Mouse (Mus musculus): ENCODE results near the gene Slc12a7.

The Slc12a7 gene

GRCm38 (mm10) chr13:73759596-73759995 is 26.7 kb downstream of the Slc12a7 start:
- in situ Hi-C loops (cut with MboI, MseI), result loop anchor here (10.0 kb wide), 1 partner anchor 755 kb away; no protein-coding TSS in a partner anchor

GRCm38 (mm10) chr13:73760126-73760525 is 27.2 kb downstream of the Slc12a7 start:
- in situ Hi-C loops (cut with MboI, MseI), result no loop called here

- in situ Hi-C loops (cut with MboI, MseI), result no loop called here
These were observed 30.0 kb downstream of the Slc12a7 start for GRCm38 (mm10) chr13:73762938-73763337.

GRCm38 (mm10) chr13:73763439-73764255 is 30.8 kb downstream of the Slc12a7 start:
- in situ Hi-C loops (cut with MboI, MseI), result no loop called here

GRCm38 (mm10) chr13:73764256-73764775 is 31.4 kb downstream of the Slc12a7 start:
- in situ Hi-C loops (cut with MboI, MseI), result no loop called here

GRCm38 (mm10) chr13:73765393-73765792 is 32.5 kb downstream of the Slc12a7 start:
- in situ Hi-C loops (cut with MboI, MseI), result no loop called here

GRCm38 (mm10) chr13:73767224-73767623 is 34.3 kb downstream of the Slc12a7 start:
- in situ Hi-C loops (cut with MboI, MseI), result no loop called here

- in situ Hi-C loops (cut with MboI, MseI), result no loop called here
These were observed 34.9 kb downstream of the Slc12a7 start for GRCm38 (mm10) chr13:73767754-73768153.

- in situ Hi-C loops (cut with MboI, MseI), result no loop called here
These were observed 35.4 kb downstream of the Slc12a7 start for GRCm38 (mm10) chr13:73768311-73768710.

GRCm38 (mm10) chr13:73769916-73770682 is 37.2 kb downstream of the Slc12a7 start:
- in situ Hi-C loops (cut with MboI, MseI), result no loop called here

GRCm38 (mm10) chr13:73771131-73771530 is 38.2 kb downstream of the Slc12a7 start:
- in situ Hi-C loops (cut with MboI, MseI), result no loop called here

GRCm38 (mm10) chr13:73772655-73773054 is 39.8 kb downstream of the Slc12a7 start:
- in situ Hi-C loops (cut with MboI, MseI), result no loop called here

GRCm38 (mm10) chr13:73773519-73774205 is 40.8 kb downstream of the Slc12a7 start:
- in situ Hi-C loops (cut with MboI, MseI), result no loop called here

- in situ Hi-C loops (cut with MboI, MseI), result no loop called here
These were observed 42.9 kb downstream of the Slc12a7 start for GRCm38 (mm10) chr13:73775786-73776185.

GRCm38 (mm10) chr13:73777578-73777977 is 44.7 kb downstream of the Slc12a7 start:
- in situ Hi-C loops (cut with MboI, MseI), result no loop called here

GRCm38 (mm10) chr13:73782486-73782885 is 49.6 kb downstream of the Slc12a7 start:
- in situ Hi-C loops (cut with MboI, MseI), result no loop called here

GRCm38 (mm10) chr13:73792176-73792575 is 59.3 kb downstream of the Slc12a7 start:
- in situ Hi-C loops (cut with MboI, MseI), result no loop called here

- in situ Hi-C loops (cut with MboI, MseI), result no loop called here
These were observed 60.3 kb downstream of the Slc12a7 start for GRCm38 (mm10) chr13:73793171-73793570.

GRCm38 (mm10) chr13:73799110-73799509 is 66.2 kb downstream of the Slc12a7 start:
- in situ Hi-C loops (cut with MboI, MseI), result no loop called here

- in situ Hi-C loops (cut with MboI, MseI), result no loop called here
These were observed 70.7 kb downstream of the Slc12a7 start for GRCm38 (mm10) chr13:73803450-73804178.

GRCm38 (mm10) chr13:73804914-73805313 is 72.0 kb downstream of the Slc12a7 start:
- in situ Hi-C loops (cut with MboI, MseI), result no loop called here
